Mouse (Mus musculus) lung, embryonic 16.5 days (tissue): ENCODE measurements around the gene Asb10. TPM values are rescaled to one million over a fixed set of nuclear protein-coding genes. Genes with fewer than 3 reads are reported as not detected.
"Not testable (repeated sequence)": the region's sequence is repeated elsewhere in the genome, so short reads cannot be mapped to it uniquely, and the experiment has no call there.

Source experiments
- ATAC-seq: fragments of 200-750 bp; cut with Nextera tagmentation; 2 replicates; pipeline ENCODE4 v1.8.0; 2017; ENCODE audit warnings: low read depth, mild to moderate bottlenecking, moderate library complexity
- H3K27ac ChIP-seq: fragments of 300-500 bp; sonication (generic); 2 replicates; pipeline ENCODE4 v1.5.1; 2014; ENCODE audit warnings: mild to moderate bottlenecking, control low read depth, low read length
- H3K27me3 ChIP-seq: fragments of 300-500 bp; sonication (generic); 2 replicates; pipeline ENCODE4 v1.6.1; 2014; ENCODE audit warnings: low read depth, low read length, mixed read lengths; ENCODE audit not compliant: control insufficient read depth, insufficient read depth
- H3K36me3 ChIP-seq: fragments of 300-500 bp; sonication (generic); 2 replicates; pipeline ENCODE4 v1.6.1; 2014; ENCODE audit warnings: low read length; ENCODE audit not compliant: control insufficient read depth, insufficient read depth
- H3K4me1 ChIP-seq: fragments of 300-500 bp; sonication (generic); replicated peaks from 2 replicates; pipeline ENCODE4 v1.6.1; 2014; ENCODE audit warnings: low read length, mixed read lengths; ENCODE audit not compliant: control insufficient read depth, insufficient read depth
- H3K4me2 ChIP-seq: fragments of 300-500 bp; sonication (generic); 2 replicates; pipeline ENCODE4 v1.6.1; 2014; ENCODE audit warnings: low read depth, low read length, control low read depth
- H3K4me3 ChIP-seq: fragments of 300-500 bp; sonication (generic); 2 replicates; pipeline ENCODE4 v1.5.1; 2014; ENCODE audit warnings: mild to moderate bottlenecking, low read length, control low read depth
- H3K9ac ChIP-seq: fragments of 300-500 bp; sonication (generic); 2 replicates; pipeline ENCODE4 v1.6.1; 2014; ENCODE audit warnings: low read length, control low read depth
- H3K9me3 ChIP-seq: fragments of 300-500 bp; sonication (generic); 2 replicates; pipeline ENCODE4 v1.6.1; 2016; ENCODE audit warnings: low read length; ENCODE audit not compliant: control insufficient read depth
- WGBS: fragments of 180-500 bp; shearing (Covaris S2); extraction: QIAGEN DNeasy Blood & Tissue Kit; methylation state at CpG from one replicate; pipeline ENCODE4 v1.1.7; 2014; 5-methylcytosine and 5-hydroxymethylcytosine counted together
- polyA plus RNA-seq: library from polyadenylated mRNA; unstranded; fragments of >200 nt; fragmentation: Nextera tagmentation; extraction: Ambion mirVana; gene quantifications from 2 replicates; pipeline ENCODE4 v1.2.1, GENCODE M21; 2015

The Asb10 gene
- polyA plus RNA-seq, 1 experiment from 2014 or later, result 0.13 TPM

DNA sequence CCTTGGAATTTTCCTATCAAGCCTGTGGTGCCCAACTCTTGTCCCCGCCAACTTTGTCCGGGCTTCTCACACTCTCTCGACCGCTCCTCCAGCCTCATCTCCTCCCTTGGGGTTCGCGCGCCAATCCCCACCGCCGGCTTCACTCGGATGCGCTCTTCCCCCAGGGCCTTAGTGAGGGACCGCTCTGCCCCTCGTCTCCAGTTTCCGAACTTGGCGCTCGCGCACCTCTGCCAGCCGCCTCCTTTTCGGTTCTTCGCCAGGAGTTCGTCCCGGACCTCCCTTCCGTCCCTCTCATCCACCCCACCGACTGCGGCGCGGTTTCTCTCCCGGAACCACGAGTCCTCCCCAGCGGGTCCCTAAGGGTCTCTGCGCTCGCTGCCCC, 36.0 kb upstream of the Asb10 start:
- Histone ChIP-seq H3K36me3 (peaks cover 23% of the 10 kb centered on the region), H3K27me3 (no peaks in the 10 kb centered on the region), H3K4me1 (peaks cover 12% of the 10 kb centered on the region), H3K9me3 (no peaks in the 10 kb centered on the region), H3K27ac (peak overlapping the region; percentile 94), H3K9ac (peak overlapping the region; percentile 88), H3K4me3 (peak overlapping the region; percentile 88), H3K4me2 (peak overlapping the region; percentile 84)
- under 1% methylated on average over 32 of the region's 32 CpGs for whole genome bisulfite sequencing
- ATAC-seq, result peak; percentile 15

DNA sequence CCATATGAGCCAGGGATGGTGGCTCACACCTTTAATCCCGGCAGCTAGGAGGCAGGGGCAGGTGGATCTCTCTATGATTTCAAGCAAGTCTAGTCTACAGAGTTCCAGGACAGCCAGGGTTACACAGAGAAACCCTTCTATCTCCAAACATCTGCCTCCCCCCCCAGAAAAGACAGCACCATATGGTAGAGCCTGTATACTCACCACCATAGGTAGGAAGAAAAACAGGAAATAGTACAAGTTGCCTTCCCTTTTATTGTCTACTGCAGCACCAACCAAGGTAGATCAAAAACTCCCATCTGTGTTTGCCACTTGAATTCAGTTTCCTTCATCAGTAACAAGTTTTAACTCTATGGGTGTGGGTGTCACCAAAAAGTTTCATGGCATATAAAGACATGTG, 35.2 kb upstream of the Asb10 start:
- Histone ChIP-seq H3K4me3 (peak overlapping the region; percentile 88), H3K9ac (no peak overlapping the region), H3K27me3 (no peaks in the 10 kb centered on the region), H3K36me3 (peaks cover 30% of the 10 kb centered on the region), H3K9me3 (no peaks in the 10 kb centered on the region), H3K4me1 (peaks cover 12% of the 10 kb centered on the region), H3K4me2 (peak overlapping the region; percentile 84), H3K27ac (no peak overlapping the region)
- WGBS, result 88% methylated on average over 1 of the region's 1 CpGs
- no peak for ATAC-seq

DNA sequence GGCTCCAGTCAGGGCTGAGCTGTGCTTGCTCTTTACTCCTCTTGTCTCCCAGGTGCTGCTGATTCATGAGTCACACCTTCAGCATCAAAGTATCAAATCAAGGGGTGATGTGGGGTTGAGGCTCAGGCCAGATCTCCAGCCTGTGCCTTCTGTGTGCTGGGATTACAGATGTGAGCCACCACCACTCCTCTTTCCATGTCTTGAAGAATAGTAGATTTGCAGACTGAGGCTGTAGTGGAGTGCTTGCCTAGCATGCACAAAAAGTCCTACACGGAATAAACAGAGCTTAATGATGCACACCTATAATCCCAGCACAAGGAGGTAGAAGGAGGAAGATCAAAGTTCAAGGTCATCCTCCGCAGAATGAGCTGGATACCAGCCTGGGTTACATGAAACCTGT, 15.9 kb upstream of the Asb10 start, which contains the start of gene 4931409K22Rik:
Gene 4931409K22Rik (minus strand): TSS at position 101 of the 400 bp plus-strand sequence.
- H3K4me3 ChIP-seq, result no peak within 1 kb of the TSS
- no peaks in the 10 kb centered on the region for H3K4me1 ChIP-seq
- no peak within 1 kb of the TSS for H3K27ac ChIP-seq
- H3K4me2 ChIP-seq, result no peak within 1 kb of the TSS
- 74% methylated on average over 2 of the region's 2 CpGs for WGBS
- no peak for ATAC-seq
- no peaks in the 10 kb centered on the region for H3K27me3 ChIP-seq
- H3K9me3 ChIP-seq, result no peaks in the 10 kb centered on the region
- H3K36me3 ChIP-seq, result no peaks in the 10 kb centered on the region
- H3K9ac ChIP-seq, result no peak within 1 kb of the TSS

DNA sequence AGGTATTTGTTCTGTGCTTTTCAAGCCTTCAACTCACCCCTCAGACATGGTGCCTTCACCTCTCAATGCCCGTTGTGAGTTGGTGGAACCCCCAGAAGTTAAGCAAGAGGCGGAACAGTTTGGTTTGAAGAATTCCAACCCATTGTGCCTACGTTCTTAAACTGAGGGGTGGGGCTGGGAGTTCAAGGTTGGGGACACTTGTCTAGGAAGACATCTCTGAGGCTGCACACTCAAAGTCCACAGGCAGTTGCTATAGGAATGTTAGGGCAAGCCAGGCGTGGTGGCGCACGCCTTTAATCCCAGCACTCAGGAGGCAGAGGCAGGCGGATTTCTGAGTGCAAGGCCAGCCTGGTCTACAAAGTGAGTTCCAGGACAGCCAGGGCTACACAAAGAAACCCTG, 14.6 kb upstream of the Asb10 start:
- H3K9ac ChIP-seq, H3K4me3 ChIP-seq, H3K9me3 ChIP-seq, ATAC-seq, H3K27me3 ChIP-seq, H3K36me3 ChIP-seq, H3K4me1 ChIP-seq, H3K4me2 ChIP-seq, H3K27ac ChIP-seq: not testable (repeated sequence)
- 86% methylated on average over 7 of the region's 7 CpGs for WGBS

DNA sequence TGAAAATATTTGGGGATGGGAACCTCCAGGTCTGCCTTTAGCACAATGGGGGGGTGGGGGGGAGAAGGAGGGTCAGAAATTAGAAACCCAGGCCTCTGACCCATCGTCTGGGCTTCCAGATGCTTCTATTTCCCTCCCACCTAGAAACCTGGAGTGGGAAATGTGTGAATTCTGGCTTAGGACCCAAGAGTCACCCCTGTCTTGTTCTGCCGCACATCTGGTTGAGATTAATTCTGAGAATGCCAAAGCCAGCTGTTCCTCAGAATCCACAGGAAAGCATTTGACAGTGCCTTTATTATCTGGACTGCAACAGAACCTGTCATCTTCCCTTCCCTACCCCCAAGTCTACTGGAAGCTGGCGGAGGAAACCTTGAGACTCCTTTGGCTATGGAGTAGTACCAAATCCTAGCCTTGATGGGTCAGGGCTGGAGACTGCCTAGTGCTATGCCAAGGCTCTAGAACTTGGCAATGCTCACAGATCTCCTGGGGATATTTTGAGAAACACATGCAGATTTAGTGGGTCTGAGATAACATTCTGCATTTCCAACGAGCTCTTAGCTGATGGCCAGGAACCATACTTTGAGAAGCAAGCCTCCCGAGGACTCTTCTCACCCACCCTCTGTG, 13.0 kb upstream of the Asb10 start:
- Histone ChIP-seq H3K9me3 (no peaks in the 10 kb centered on the region), H3K27me3 (no peaks in the 10 kb centered on the region), H3K4me3 (no peak overlapping the region), H3K27ac (no peak overlapping the region), H3K4me2 (no peak overlapping the region), H3K9ac (no peak overlapping the region), H3K36me3 (no peaks in the 10 kb centered on the region), H3K4me1 (peaks cover 7% of the 10 kb centered on the region)
- 49% methylated on average over 5 of the region's 5 CpGs for WGBS
- ATAC-seq, result no peak

DNA sequence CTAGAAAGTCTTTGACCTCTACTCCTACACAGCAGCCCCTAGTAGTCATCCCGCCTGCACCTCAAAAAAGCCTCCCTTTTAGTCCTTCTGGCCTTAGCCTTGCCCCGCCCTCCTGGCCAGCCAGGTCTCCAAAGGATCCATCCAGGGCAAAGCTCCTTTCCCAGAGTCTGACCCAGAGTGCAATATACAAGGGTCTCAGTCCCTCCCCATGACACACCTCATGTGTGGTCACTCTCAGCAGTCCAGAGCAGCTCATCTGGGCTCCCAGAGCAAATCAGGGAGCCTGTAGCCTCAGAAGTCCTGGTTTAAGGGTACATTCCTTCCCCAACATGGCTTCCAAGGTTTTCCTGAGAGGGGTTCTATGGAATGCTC, 10.5 kb upstream of the Asb10 start:
- Histone ChIP-seq H3K4me3 (no peak overlapping the region), H3K4me1 (peaks cover 7% of the 10 kb centered on the region), H3K9me3 (no peaks in the 10 kb centered on the region), H3K36me3 (no peaks in the 10 kb centered on the region), H3K27me3 (no peaks in the 10 kb centered on the region), H3K4me2 (peak overlapping the region; percentile 45), H3K9ac (0 out of 2 replicates have a peak overlapping the region, but pooled peaks have one; percentile 1), H3K27ac (no peak overlapping the region)
- WGBS, result 40% methylated on average over 2 of the region's 2 CpGs
- peak; percentile 7; the same call in 1 of the 2 replicates for ATAC-seq

DNA sequence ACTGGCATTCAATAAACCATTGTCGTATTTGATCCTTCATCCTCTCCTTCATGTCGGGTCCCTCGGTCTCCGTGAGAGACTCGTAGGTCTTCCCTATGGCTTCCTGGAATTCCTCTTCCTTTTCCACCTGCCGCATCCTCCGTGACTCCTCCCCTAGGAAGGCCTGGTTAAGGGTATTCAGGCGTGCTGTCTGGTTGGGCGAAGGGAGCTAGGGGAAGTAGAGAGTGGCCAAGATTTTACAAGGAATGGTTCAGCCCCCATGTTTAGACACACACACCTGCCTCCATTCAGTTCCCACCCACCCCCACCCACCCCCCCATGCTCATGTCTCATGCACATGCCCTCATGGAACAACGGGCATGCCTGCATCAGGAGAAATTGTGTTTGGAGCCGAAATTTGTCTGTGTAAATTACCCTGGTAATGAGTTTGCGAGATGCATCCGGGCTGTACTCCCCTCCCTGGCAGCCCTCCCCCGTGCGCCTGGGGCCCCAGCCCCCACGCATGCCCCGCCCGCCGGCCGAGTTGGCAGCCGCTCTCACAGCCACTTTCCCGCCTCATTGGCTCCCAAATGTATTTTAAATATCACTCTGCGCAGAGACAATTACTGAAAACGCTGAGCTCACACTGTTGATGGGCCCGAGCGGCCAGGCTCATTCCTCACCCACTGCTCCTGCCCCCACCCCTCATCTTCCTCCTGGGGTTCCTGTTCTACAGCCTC, 10.0 kb upstream of the Asb10 start:
- Histone ChIP-seq H3K27ac (no peak overlapping the region), H3K4me2 (peak overlapping the region; percentile 45)

DNA sequence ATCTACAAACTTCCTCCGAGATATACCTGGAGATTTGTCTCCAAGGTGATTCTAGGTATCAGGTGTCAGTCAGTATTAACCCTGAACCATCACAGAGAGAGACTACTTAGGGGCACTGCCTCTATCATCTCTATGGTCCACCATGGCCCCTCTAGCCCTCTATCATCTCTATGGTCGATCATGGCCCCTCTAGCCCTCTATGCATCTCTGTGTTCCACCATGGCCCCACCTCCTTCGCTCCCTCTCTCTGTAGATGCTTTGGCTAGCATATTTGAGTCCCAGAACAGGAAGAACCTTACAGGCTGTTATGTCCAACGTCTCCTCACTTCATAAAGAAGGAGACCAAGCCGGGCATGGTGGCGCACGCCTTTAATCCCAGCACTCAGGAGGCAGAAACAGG, 1.9 kb upstream of the Asb10 start:
- Histone ChIP-seq H3K9ac (no peak overlapping the region), H3K4me2 (no peak overlapping the region), H3K27me3 (no peaks in the 10 kb centered on the region), H3K27ac (no peak overlapping the region), H3K9me3 (no peaks in the 10 kb centered on the region), H3K36me3 (no peaks in the 10 kb centered on the region), H3K4me1 (peaks cover 12% of the 10 kb centered on the region), H3K4me3 (no peak overlapping the region)
- WGBS, result 75% methylated on average over 7 of the region's 7 CpGs
- no peak for ATAC-seq

More for the DNA sequence above, 10.0 kb upstream of the Asb10 start:
- peak; percentile 71 for ATAC-seq
- Histone ChIP-seq H3K4me3 (0 out of 2 replicates have a peak overlapping the region, but pooled peaks have one; percentile 14), H3K36me3 (no peaks in the 10 kb centered on the region), H3K9ac (0 out of 2 replicates have a peak overlapping the region, but pooled peaks have one; percentile 1), H3K27me3 (no peaks in the 10 kb centered on the region), H3K9me3 (no peaks in the 10 kb centered on the region), H3K4me1 (peaks cover 7% of the 10 kb centered on the region)
- 26% methylated on average over 26 of the region's 26 CpGs for WGBS

DNA sequence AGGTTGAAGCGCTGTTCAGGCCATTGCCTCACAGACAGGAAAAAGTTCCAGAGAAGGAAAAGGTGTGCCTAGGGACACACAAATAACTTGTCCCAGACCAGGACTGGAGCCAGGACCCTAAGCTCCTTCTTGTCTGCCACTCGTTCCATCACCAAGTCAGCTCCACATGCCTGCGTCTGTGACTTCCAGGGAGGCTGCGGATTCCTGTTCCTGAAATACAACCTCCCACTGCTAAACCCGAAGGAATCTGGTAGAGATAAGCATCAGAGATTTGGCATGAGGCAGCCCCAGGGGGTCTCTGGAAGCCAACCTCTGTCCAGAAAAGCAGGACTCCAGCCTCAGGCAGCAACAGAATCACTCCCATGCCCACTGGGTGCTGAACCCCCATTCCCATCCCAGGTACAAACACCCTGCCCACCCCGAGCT, 379 bp upstream of the Asb10 start:
- Histone ChIP-seq H3K27me3 (peaks cover 2% of the 10 kb centered on the region; the same call in 1 of the 2 replicates), H3K36me3 (no peaks in the 10 kb centered on the region), H3K4me2 (peak overlapping the region; percentile 38), H3K4me1 (peaks cover 12% of the 10 kb centered on the region), H3K27ac (no peak overlapping the region), H3K9ac (no peak overlapping the region), H3K9me3 (no peaks in the 10 kb centered on the region), H3K4me3 (peak overlapping the region; percentile 15)
- ATAC-seq, result no peak; the same call in 1 of the 2 replicates
- WGBS, result 6% methylated on average over 6 of the region's 6 CpGs
